ENCODE assay signal across 8 mouse cellular contexts in genomic region chr19:6839615-6840474, GRCm38 (mm10). TPM values are rescaled to one million over a fixed set of nuclear protein-coding genes. Genes with fewer than 3 reads are reported as not detected.
DNase-seq lines count a peak whose midpoint lies in the region; ATAC-seq and TF ChIP-seq lines count a peak whose summit lies in the region.

No protein-coding gene starts in this region.

- H3K79me3 ChIP-seq in C2C12 (ENCODE audit: low read depth): peaks cover 11% of the 10 kb centered on the region

- 4% methylated on average over 46 of the region's 46 CpGs for WGBS in heart, embryonic 16.5 days
- under 1% methylated on average over 46 of the region's 46 CpGs for WGBS in stomach, embryonic 15.5 days

- H3K4me3 ChIP-seq in C2C12 (ENCODE audit: insufficient read depth, poor library complexity, severe bottlenecking): peak overlapping the region; percentile 93
- H3K4me3 ChIP-seq in ES-Bruce4 (ENCODE audit: low read depth, low read length): peak overlapping the region; percentile 93
- peak overlapping the region; percentile 82 for H3K4me3 ChIP-seq in heart, embryonic 16.5 days (ENCODE audit: low read length)
- H3K4me3 ChIP-seq in stomach, embryonic 15.5 days (replicated peaks): peak overlapping the region; percentile 83

- H3ac ChIP-seq in C2C12 (ENCODE audit: control insufficient read depth, insufficient read length, low read depth): peak overlapping the region; percentile 89

- peak overlapping the region; percentile 83 for H3K4me2 ChIP-seq in heart, embryonic 16.5 days (ENCODE audit: low read depth, low read length)
- peak overlapping the region; percentile 93 for H3K4me2 ChIP-seq in stomach, embryonic 15.5 days

- TF ChIP-seq POLR2A in ES-Bruce4 (IDR thresholded peaks at IDR 0.05; ENCODE audit: insufficient read depth, low read length): no peak

- H3K27me3 ChIP-seq in C2C12 (ENCODE audit: control insufficient read depth, insufficient read depth, insufficient read length) (no peaks in the 10 kb centered on the region), ES-Bruce4 (ENCODE audit: control insufficient read depth, insufficient read depth, low read length, poor library complexity, severe bottlenecking) (no peaks in the 10 kb centered on the region)
- peaks cover 9% of the 10 kb centered on the region for H3K27me3 ChIP-seq in heart, embryonic 16.5 days (ENCODE audit: control insufficient read depth, insufficient read depth, low read length)
- no peaks in the 10 kb centered on the region for H3K27me3 ChIP-seq in stomach, embryonic 15.5 days (replicated peaks)

- H3K36me3 ChIP-seq in C2C12 (ENCODE audit: control insufficient read depth, insufficient read depth): peaks cover 46% of the 10 kb centered on the region
- no peaks in the 10 kb centered on the region for H3K36me3 ChIP-seq in ES-Bruce4 (ENCODE audit: control insufficient read depth, insufficient read depth, low read length, poor library complexity, severe bottlenecking)
- H3K36me3 ChIP-seq in heart, embryonic 16.5 days (ENCODE audit: control insufficient read depth, insufficient read depth): peaks cover 24% of the 10 kb centered on the region
- peaks cover 19% of the 10 kb centered on the region for H3K36me3 ChIP-seq in stomach, embryonic 15.5 days

- peak; percentile 39 for ATAC-seq in heart, embryonic 16.5 days (replicated peaks; ENCODE audit: extremely low read depth, insufficient read depth, low FRiP score)
- ATAC-seq in megakaryocyte-erythroid progenitor cell, adult 5-6 weeks (replicated peaks; ENCODE audit: low FRiP score, low TSS enrichment, poor library complexity, severe bottlenecking): peak; percentile 8; the same call in 1 of the 2 replicates
- ATAC-seq in stomach, embryonic 15.5 days (ENCODE audit: insufficient read depth, low FRiP score, low read depth): peak; percentile 32; the same call in 1 of the 2 replicates

- peak overlapping the region; percentile 71 for H3K9ac ChIP-seq in ES-Bruce4 (ENCODE audit: low read depth, poor library complexity, severe bottlenecking)
- H3K9ac ChIP-seq in heart, embryonic 16.5 days (ENCODE audit: low read length): peak overlapping the region; percentile 89
- peak overlapping the region; percentile 85 for H3K9ac ChIP-seq in stomach, embryonic 15.5 days

- H3K9me3 ChIP-seq in ES-Bruce4 (replicated peaks; ENCODE audit: control insufficient read depth, insufficient read depth, low read length, poor library complexity, severe bottlenecking): no peaks in the 10 kb centered on the region
- peaks cover 3% of the 10 kb centered on the region; the same call in 1 of the 2 replicates for H3K9me3 ChIP-seq in heart, embryonic 16.5 days (replicated peaks; ENCODE audit: control insufficient read depth, low read length)
- no peaks in the 10 kb centered on the region for H3K9me3 ChIP-seq in stomach, embryonic 15.5 days

- TF ChIP-seq CTCF in C2C12 (IDR thresholded peaks at IDR 0.05; ENCODE audit: control insufficient read depth, insufficient read depth, insufficient read length) (no peak), ES-Bruce4 (IDR thresholded peaks at IDR 0.05; ENCODE audit: low read depth, low read length) (no peak)

- peaks cover 42% of the 10 kb centered on the region for H3K79me2 ChIP-seq in C2C12 (ENCODE audit: control insufficient read depth, insufficient read depth)

- H3K4me1 ChIP-seq in ES-Bruce4 (ENCODE audit: control insufficient read depth, insufficient read depth, low read length): peaks cover 4% of the 10 kb centered on the region
- peaks cover 6% of the 10 kb centered on the region for H3K4me1 ChIP-seq in heart, embryonic 16.5 days (ENCODE audit: control insufficient read depth, insufficient read depth, low read length)
- H3K4me1 ChIP-seq in stomach, embryonic 15.5 days: peaks cover 15% of the 10 kb centered on the region

- no peak overlapping the region for H3K27ac ChIP-seq in ES-Bruce4 (ENCODE audit: insufficient read depth, low read length)
- 0 out of 2 replicates have a peak overlapping the region, but pooled peaks have one; percentile 7 for H3K27ac ChIP-seq in heart, embryonic 16.5 days (ENCODE audit: low read length)
- H3K27ac ChIP-seq in stomach, embryonic 15.5 days: peak overlapping the region; percentile 74

- DNase-seq in cerebellum, postnatal 36 days: peak; percentile 43 to 51
- peak; percentile 69 to 72 for DNase-seq in left cerebral cortex, postnatal 14 days (ENCODE audit: low spot score in 2 of 2)
- no peak for DNase-seq in testis, postnatal 10 days (ENCODE audit: low spot score)

- TF ChIP-seq EP300 in ES-Bruce4 (IDR thresholded peaks at IDR 0.05; ENCODE audit: insufficient read depth, low read depth, low read length): no peak

- intact Hi-C loops in left cerebral cortex, postnatal 14 days (cut with DNase I): loop anchor here (5.0 kb wide), 1 partner anchor 338 kb away; no protein-coding TSS in a partner anchor

TF ChIP-seq in C2C12, 6 proteins besides CTCF, POLR2A, EP300 and RAD21:
- no peak for TF ChIP-seq FOSL1 (IDR thresholded peaks at IDR 0.05; ENCODE audit: insufficient read depth, low read length, poor library complexity, severe bottlenecking)
- TF ChIP-seq CEBPB (IDR thresholded peaks at IDR 0.05; ENCODE audit: low read depth): no peak
- no peak for TF ChIP-seq USF1 (IDR thresholded peaks at IDR 0.05; ENCODE audit: low read depth)

RNA-seq across cellular contexts. Expression of gene Rps6ka4, which starts 0.6 kb away (rescaled TPM):
- polyA plus RNA-seq in C2C12 (2012; fragmentation: generic; extraction: Trizol) (103 TPM), ES-Bruce4 (2011; ENCODE audit: insufficient read depth, insufficient read length, low read depth, missing spikeins) (4.5 and 5.2 TPM in 2 replicates)
- 20.0 and 20.5 TPM in 2 replicates for polyA plus RNA-seq in heart, embryonic 16.5 days (2015; fragmentation: Nextera tagmentation; extraction: Ambion mirVana)
- total RNA-seq in left cerebral cortex, postnatal 14 days (2021): 10 to 100 TPM; 30.4 to 32.8 TPM
- total RNA-seq in megakaryocyte-erythroid progenitor cell, adult 5-6 weeks (2014; fragmentation: Nextera tagmentation): 7.3 and 9.4 TPM in 2 replicates
- total RNA-seq in megakaryocyte-erythroid progenitor cell, adult 5-6 weeks (2017): 5.4 and 10.2 TPM in 2 replicates
- polyA plus RNA-seq in stomach, embryonic 15.5 days (2015; fragmentation: Nextera tagmentation; extraction: Ambion mirVana): 28.1 and 30.1 TPM in 2 replicates

RNA-seq across cellular contexts. Expression of gene Ccdc88b, which starts 18.2 kb away (rescaled TPM):
- polyA plus RNA-seq in C2C12 (2012; fragmentation: generic; extraction: Trizol): 0.27 TPM
- 1.1 and 1.9 TPM in 2 replicates for polyA plus RNA-seq in ES-Bruce4 (2011; ENCODE audit: insufficient read depth, insufficient read length, low read depth, missing spikeins)
- polyA plus RNA-seq in heart, embryonic 16.5 days (2015; fragmentation: Nextera tagmentation; extraction: Ambion mirVana): 1.00 and 3.8 TPM in 2 replicates
- 1 to 10 TPM; 2.6 to 3.4 TPM for total RNA-seq in left cerebral cortex, postnatal 14 days (2021)
- 10.1 and 17.8 TPM in 2 replicates for total RNA-seq in megakaryocyte-erythroid progenitor cell, adult 5-6 weeks (2014; fragmentation: Nextera tagmentation)
- 14.9 and 17.8 TPM in 2 replicates for total RNA-seq in megakaryocyte-erythroid progenitor cell, adult 5-6 weeks (2017)
- polyA plus RNA-seq in stomach, embryonic 15.5 days (2015; fragmentation: Nextera tagmentation; extraction: Ambion mirVana): 1.7 and 1.9 TPM in 2 replicates
